Mouse (Mus musculus) CH12.LX (cell line): ENCODE results near the gene Rbks. TPM values are rescaled to one million over a fixed set of nuclear protein-coding genes. Genes with fewer than 3 reads are reported as not detected.

Source experiments
- DNase-seq: peaks from one replicate; pipeline ENCODE4 v3.0.0-alpha.2; 2013; ENCODE audit errors: extremely low read depth
- H3K27ac ChIP-seq: 2 replicates; pipeline ENCODE4 v1.5.1; 2012; ENCODE audit warnings: low read depth, mild to moderate bottlenecking, control low read depth, moderate library complexity; ENCODE audit not compliant: insufficient read depth
- H3K27me3 ChIP-seq: replicated peaks from 2 replicates; pipeline ENCODE3; 2012; ENCODE audit warnings: inconsistent platforms
- H3K36me3 ChIP-seq, 2 experiments: replicated peaks in 1 of 2; 2 replicates each; pipeline versions ENCODE3 to v1.6.1; 2012; ENCODE audit warnings: inconsistent platforms in 1 of 2, low read length in 1 of 2, mild to moderate bottlenecking in 1 of 2, mixed read lengths in 1 of 2, moderate library complexity in 1 of 2; ENCODE audit not compliant: control insufficient read depth in 1 of 2, insufficient read depth in 1 of 2
- H3K4me1 ChIP-seq, 2 experiments: 2 replicates each; pipeline ENCODE4 v1.6.1; 2012; ENCODE audit warnings: inconsistent platforms in 1 of 2, moderate library complexity in 1 of 2; ENCODE audit not compliant: insufficient read depth in 2 of 2, control insufficient read depth in 1 of 2
- H3K4me2 ChIP-seq: 2 replicates; pipeline ENCODE4 v1.6.1; 2012; ENCODE audit warnings: low read depth, mild to moderate bottlenecking, control low read depth; ENCODE audit not compliant: poor library complexity, insufficient read depth, severe bottlenecking
- H3K4me3 ChIP-seq, 3 experiments: fragments of 150-350 bp in 1 of 3; sonication (generic) in 1 of 3; replicated peaks in 1 of 3; 2 replicates each; pipeline versions ENCODE3 to v1.5.1; 2011 to 2012; ENCODE audit warnings: low read depth in 2 of 3, low read length in 2 of 3, mild to moderate bottlenecking in 2 of 3, moderate library complexity in 2 of 3, control low read depth in 1 of 3, improper control_type of control experiment in 1 of 3, inconsistent platforms in 1 of 3, mixed read lengths in 1 of 3; ENCODE audit not compliant: poor library complexity in 1 of 3
- H3K79me2 ChIP-seq: replicated peaks from 2 replicates; pipeline ENCODE4 v1.6.1; 2012; ENCODE audit warnings: mild to moderate bottlenecking, moderate library complexity; ENCODE audit not compliant: control insufficient read depth, poor library complexity, insufficient read depth, severe bottlenecking; ENCODE audit errors: extremely low read depth
- H3K9ac ChIP-seq: 2 replicates; pipeline ENCODE4 v1.6.1; 2012; ENCODE audit warnings: low read depth, mild to moderate bottlenecking, control low read depth, moderate library complexity; ENCODE audit not compliant: insufficient read depth
- H3K9me3 ChIP-seq: replicated peaks from 2 replicates; pipeline ENCODE3; 2012; ENCODE audit warnings: low read length, inconsistent platforms, mixed read lengths
- CHD1 ChIP-seq: IDR thresholded peaks from 2 replicates; pipeline ENCODE4 v1.6.1; 2012; ENCODE audit warnings: low read depth, low read length, improper control_type of control experiment, inconsistent platforms
- E2F4 ChIP-seq: IDR thresholded peaks from 2 replicates; pipeline ENCODE4 v1.6.1; 2011; ENCODE audit warnings: low read depth, low read length, improper control_type of control experiment; ENCODE audit not compliant: insufficient replicate concordance
- GABPA ChIP-seq: IDR thresholded peaks from 2 replicates; pipeline ENCODE4 v1.6.1; 2012; ENCODE audit warnings: low read depth, low read length, improper control_type of control experiment, inconsistent platforms; ENCODE audit not compliant: insufficient replicate concordance
- IRF4 ChIP-seq: IDR thresholded peaks from 2 replicates; pipeline ENCODE4 v1.6.1; 2014; ENCODE audit warnings: low read depth, mild to moderate bottlenecking, inconsistent platforms, low read length, improper control_type of control experiment
- MAFK ChIP-seq: IDR thresholded peaks from 2 replicates; pipeline ENCODE4 v1.6.1; 2011; ENCODE audit warnings: low read length, improper control_type of control experiment; ENCODE audit not compliant: insufficient replicate concordance
- MEF2A ChIP-seq: IDR thresholded peaks from 2 replicates; pipeline ENCODE4 v1.6.1; 2014; ENCODE audit warnings: low read depth, mild to moderate bottlenecking, inconsistent platforms, low read length, improper control_type of control experiment, borderline replicate concordance
- MYC ChIP-seq: IDR thresholded peaks from 2 replicates; pipeline ENCODE4 v1.6.1; 2011; ENCODE audit warnings: low read depth, mild to moderate bottlenecking, improper control_type of control experiment, low read length
- NELFE ChIP-seq: IDR thresholded peaks from 2 replicates; pipeline ENCODE4 v1.6.1; 2011; ENCODE audit warnings: low read depth, low read length, improper control_type of control experiment
- POLR2A ChIP-seq: IDR thresholded peaks from 2 replicates; pipeline ENCODE4 v1.6.1; 2011; ENCODE audit warnings: low read depth, mild to moderate bottlenecking, improper control_type of control experiment, low read length
- RAD21 ChIP-seq: IDR thresholded peaks from 2 replicates; pipeline ENCODE4 v1.6.1; 2011; ENCODE audit warnings: low read depth, mild to moderate bottlenecking, low read length, improper control_type of control experiment, moderate library complexity
- SIN3A ChIP-seq: IDR thresholded peaks from 2 replicates; pipeline ENCODE4 v1.6.1; 2012; ENCODE audit warnings: low read length, improper control_type of control experiment, inconsistent platforms
- TBP ChIP-seq: conservative IDR thresholded peaks from 2 replicates; pipeline ENCODE4 v1.6.1; 2011; ENCODE audit warnings: low read depth, low read length, improper control_type of control experiment
- TCF12 ChIP-seq: IDR thresholded peaks from 2 replicates; pipeline ENCODE4 v1.6.1; 2014; ENCODE audit warnings: low read depth, mild to moderate bottlenecking, inconsistent platforms, low read length, improper control_type of control experiment
- UBTF ChIP-seq: IDR thresholded peaks from 2 replicates; pipeline ENCODE4 v1.6.1; 2012; ENCODE audit warnings: low read depth, mild to moderate bottlenecking, inconsistent platforms, low read length, improper control_type of control experiment, moderate library complexity
- USF1 ChIP-seq: IDR thresholded peaks from 2 replicates; pipeline ENCODE4 v1.6.1; 2014; ENCODE audit warnings: low read depth, mild to moderate bottlenecking, inconsistent platforms, low read length, improper control_type of control experiment
- USF2 ChIP-seq: conservative IDR thresholded peaks from 2 replicates; pipeline ENCODE4 v1.6.1; 2011; ENCODE audit warnings: low read depth, low read length, improper control_type of control experiment
- ZC3H11A ChIP-seq: IDR thresholded peaks from 2 replicates; pipeline ENCODE4 v1.6.1; 2012; ENCODE audit warnings: low read depth, mild to moderate bottlenecking, inconsistent platforms, low read length, improper control_type of control experiment
- ZKSCAN1 ChIP-seq: IDR thresholded peaks from 2 replicates; pipeline ENCODE4 v1.6.1; 2012; ENCODE audit warnings: low read depth, inconsistent platforms, low read length, improper control_type of control experiment, borderline replicate concordance
- ZMIZ1 ChIP-seq: IDR thresholded peaks from 2 replicates; pipeline ENCODE4 v1.6.1; 2012; ENCODE audit warnings: low read depth, mild to moderate bottlenecking, inconsistent platforms, low read length, improper control_type of control experiment
- ZNF384 ChIP-seq: IDR thresholded peaks from 2 replicates; pipeline ENCODE4 v1.6.1; 2012; ENCODE audit warnings: low read depth, low read length, improper control_type of control experiment, inconsistent platforms
- dilution Hi-C: fragments of 300-500 bp; cut with MboI; formaldehyde crosslinking; loops from 2 replicates; pipeline ENCODE4 v1.14.3; 2020; ENCODE audit warnings: low sequenced_read_pairs; ENCODE audit not compliant: extremely low pct_unique_long_range_greater_than_20kb, extremely low pct_ligation_motif_present
- in situ Hi-C: fragments of 300-500 bp; cut with MboI; formaldehyde crosslinking; loops from 3 replicates; pipeline ENCODE4 v1.14.3; 2019; ENCODE audit warnings: low sequenced_read_pairs, low pct_ligation_motif_present, low pct_unique_long_range_greater_than_20kb, mixed read lengths
- polyA plus RNA-seq: library from polyadenylated mRNA; unstranded; fragments of >175 nt; gene quantifications from 2 replicates; pipeline ENCODE4 v1.2.1, GENCODE M21; 2012; ENCODE audit warnings: low read depth; ENCODE audit not compliant: insufficient read length
- total RNA-seq, 2 experiments: library from RNA; depleted of rRNA; stranded (reverse); fragments of 300-350 nt in 1 of 2; fragments of >200 nt in 1 of 2; gene quantifications; 2 replicates each; pipeline ENCODE4 v1.2.3; 2012 to 2014

Rbks gene
- total and polyA plus RNA-seq, 3 experiments, result 3.6 to 9.2 (median 6.8) TPM

DNA sequence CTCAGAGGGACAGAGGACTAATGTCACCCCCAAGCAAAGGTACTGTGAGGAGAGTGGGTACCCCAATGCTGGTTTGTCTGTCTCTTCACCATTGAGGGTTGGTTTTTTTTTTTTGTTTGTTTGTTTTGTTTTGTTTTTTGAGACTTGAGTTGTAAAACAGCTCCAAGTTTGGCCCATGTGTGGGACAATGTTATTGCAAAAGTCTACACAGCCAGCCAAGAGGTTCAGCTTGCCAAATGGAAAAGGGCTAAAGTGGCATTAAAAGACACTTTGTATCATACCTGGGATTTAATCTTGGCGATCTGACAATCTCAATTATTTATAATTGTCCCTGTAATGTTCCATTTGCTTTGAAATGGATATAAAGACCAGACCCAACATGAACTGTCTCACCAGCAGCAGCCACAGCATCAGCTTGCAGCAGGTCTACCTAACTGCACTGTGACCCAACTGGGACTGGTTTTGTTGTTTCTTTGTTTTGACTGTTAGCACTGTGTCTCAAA is 41.7 kb downstream of the Rbks start:
- in situ Hi-C loops (no loop called here), dilution Hi-C loops (no loop called here)
- Histone ChIP-seq H3K9me3 (peaks cover 6% of the 10 kb centered on the region), H3K4me2 (no peak overlapping the region), H3K4me1 (no peaks in the 10 kb centered on the region), H3K79me2 (no peaks in the 10 kb centered on the region), H3K9ac (no peak overlapping the region), H3K4me3 (no peak overlapping the region), H3K36me3 (peaks cover 0 to 24% of the 10 kb centered on the region in 2 experiments), H3K27me3 (no peaks in the 10 kb centered on the region), H3K27ac (no peak overlapping the region)
- DNase-seq, result no peak
- TF ChIP-seq MAFK (no peak), TCF12 (no peak), USF2 (no peak), E2F4 (no peak), NELFE (no peak), SIN3A (no peak), GABPA (no peak), UBTF (no peak)

DNA sequence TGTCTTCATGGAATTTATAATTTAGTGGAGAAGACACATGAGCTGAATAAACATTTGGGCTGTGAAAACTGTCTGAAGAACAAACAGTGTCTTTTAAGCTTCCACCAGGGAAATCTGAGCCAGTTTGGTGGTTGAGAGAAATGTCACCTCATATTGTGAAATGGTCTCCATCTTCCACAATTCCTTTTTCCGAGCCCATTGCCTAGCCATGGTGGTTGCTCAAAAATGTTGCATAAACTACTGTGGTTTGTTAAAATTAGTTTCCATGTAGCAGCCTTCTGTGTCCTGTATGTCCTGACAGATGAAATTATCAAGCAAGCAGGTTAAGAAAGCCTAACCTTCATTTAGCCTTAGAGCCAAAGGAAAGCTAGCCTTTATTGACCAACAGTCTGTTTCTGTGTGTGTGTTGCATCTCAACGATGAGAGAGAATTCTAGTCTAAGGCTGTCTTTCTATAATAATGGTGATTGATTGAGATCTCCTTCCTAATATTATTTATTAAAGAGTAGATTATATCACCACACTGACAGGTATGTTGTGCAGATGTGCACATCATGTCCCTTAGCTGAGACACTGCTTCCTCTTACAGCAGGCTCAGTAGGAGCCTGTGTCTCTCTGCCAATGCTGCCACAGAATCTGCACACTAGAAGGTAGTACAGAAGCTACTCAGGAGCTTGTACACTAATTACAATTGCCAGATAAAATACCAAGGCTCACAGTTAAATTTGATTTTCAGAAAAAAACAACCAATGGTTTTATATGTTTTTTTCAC is 46.7 kb downstream of the Rbks start:
- in situ Hi-C loops (no loop called here), dilution Hi-C loops (no loop called here)
- Histone ChIP-seq H3K27me3 (no peaks in the 10 kb centered on the region), H3K4me3 (no peak overlapping the region), H3K27ac (no peak overlapping the region), H3K4me1 (peaks cover 4 to 12% of the 10 kb centered on the region in 2 experiments), H3K79me2 (no peaks in the 10 kb centered on the region), H3K9ac (no peak overlapping the region), H3K9me3 (peaks cover 6% of the 10 kb centered on the region), H3K36me3 (peaks cover 3 to 33% of the 10 kb centered on the region in 2 experiments), H3K4me2 (no peak overlapping the region)
- TF ChIP-seq ZMIZ1 (no peak), ZNF384 (no peak), RAD21 (no peak), TBP (no peak), E2F4 (no peak), MEF2A (no peak), USF1 (no peak), MYC (no peak), CHD1 (no peak), IRF4 (no peak), ZKSCAN1 (no peak), ZC3H11A (no peak), POLR2A (no peak)
- DNase-seq, result no peak
